Mouse (Mus musculus): Measurements from ENCODE around the gene Pef1. TPM values are rescaled to one million over a fixed set of nuclear protein-coding genes. Genes with fewer than 3 reads are reported as not detected.

Gene Pef1
- total RNA-seq, 2 experiments from 2014 or later: 29.3 to 31.7 TPM

GRCm38 (mm10) chr4:130087293-130087692, 15.1 kb upstream of the Pef1 start:
- DNase-seq: peak; percentile 96

GRCm38 (mm10) chr4:130095137-130095536, 7.2 kb upstream of the Pef1 start:
- DNase-seq: no peak

GRCm38 (mm10) chr4:130101183-130101582, 1.2 kb upstream of the Pef1 start:
- DNase-seq: no peak

GRCm38 (mm10) chr4:130103632-130104031, 1.3 kb downstream of the Pef1 start:
- DNase-seq: no peak

- DNase-seq: no peak
Observed at GRCm38 (mm10) chr4:130104584-130104983, 2.2 kb downstream of the Pef1 start.

GRCm38 (mm10) chr4:130107065-130107443, 4.7 kb downstream of the Pef1 start:
- DNase-seq: no peak

GRCm38 (mm10) chr4:130107444-130108131, 5.2 kb downstream of the Pef1 start:
- peak; percentile 100 for DNase-seq

- no peak for DNase-seq
Observed at GRCm38 (mm10) chr4:130108929-130109328, 6.6 kb downstream of the Pef1 start.

- DNase-seq: no peak
Observed at GRCm38 (mm10) chr4:130109666-130110065, 7.3 kb downstream of the Pef1 start.

GRCm38 (mm10) chr4:130110091-130110490, 7.7 kb downstream of the Pef1 start:
- DNase-seq: no peak

- DNase-seq: no peak
Observed at GRCm38 (mm10) chr4:130112299-130112698, 9.9 kb downstream of the Pef1 start.

- DNase-seq: no peak
Observed at GRCm38 (mm10) chr4:130112732-130113131, 10.4 kb downstream of the Pef1 start.

- DNase-seq: no peak
Observed at GRCm38 (mm10) chr4:130120752-130121151, 18.4 kb downstream of the Pef1 start.

GRCm38 (mm10) chr4:130121560-130121959, 19.2 kb downstream of the Pef1 start:
- no peak for DNase-seq

GRCm38 (mm10) chr4:130123020-130123419, 20.7 kb downstream of the Pef1 start:
- no peak for DNase-seq

GRCm38 (mm10) chr4:130124110-130124509, 21.8 kb downstream of the Pef1 start:
- DNase-seq: no peak

- no peak for DNase-seq
Observed at GRCm38 (mm10) chr4:130125164-130125563, 22.8 kb downstream of the Pef1 start.

- DNase-seq: no peak
Observed at GRCm38 (mm10) chr4:130125935-130126334, 23.6 kb downstream of the Pef1 start.

GRCm38 (mm10) chr4:130128907-130129306, 26.5 kb downstream of the Pef1 start:
- no peak for DNase-seq

GRCm38 (mm10) chr4:130130082-130130481, 27.7 kb downstream of the Pef1 start:
- DNase-seq: no peak

- no peak for DNase-seq
Observed at GRCm38 (mm10) chr4:130130641-130131350, 28.4 kb downstream of the Pef1 start.

GRCm38 (mm10) chr4:130131448-130132105, 29.2 kb downstream of the Pef1 start:
- no peak for DNase-seq

- DNase-seq: no peak
Observed at GRCm38 (mm10) chr4:130133399-130133798, 31.0 kb downstream of the Pef1 start.
